Mouse (Mus musculus) A20 (cell line): ENCODE data around the gene Morn1.

Experiments used
- DNase-seq: peaks from one replicate; pipeline ENCODE4 v3.0.0-alpha.2; 2011; ENCODE audit warnings: low read depth, low spot score

Gene Morn1

GRCm38 (mm10) chr4:155188803-155189202, 102.4 kb downstream of the Morn1 start:
- no peak for DNase-seq

GRCm38 (mm10) chr4:155189711-155190139, 103.3 kb downstream of the Morn1 start:
- DNase-seq = no peak

DNA sequence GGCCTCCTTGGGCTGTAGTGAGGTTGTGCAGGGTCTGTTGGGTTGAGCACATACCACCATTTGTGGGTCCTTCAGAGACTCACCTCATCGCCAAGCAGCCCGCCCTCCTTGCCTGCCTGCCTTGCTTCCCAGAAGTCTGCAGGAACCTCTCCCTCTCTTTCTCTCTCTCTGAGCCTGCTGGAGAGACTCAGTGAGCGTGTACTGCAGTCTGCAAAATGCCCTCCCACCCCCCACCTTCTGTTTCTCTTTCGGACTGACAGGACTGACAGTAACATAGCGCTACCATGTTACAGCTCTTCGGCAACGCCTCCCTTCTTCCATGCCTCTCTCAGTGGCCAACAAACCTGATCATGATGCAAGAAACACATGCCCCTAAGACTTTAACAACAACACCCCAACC, 103.9 kb downstream of the Morn1 start:
- DNase-seq = no peak
